Mouse (Mus musculus) right cerebral cortex, postnatal 36 days (tissue): ENCODE measurements around the gene Fam166b.
A peak's percentile ranks its signal among the peaks of the same experiment; 100 is the strongest.

Experiments used
- DNase-seq, 2 experiments: peaks; one replicate each; pipeline ENCODE4 v3.0.0; 2022; ENCODE audit warnings: low spot score in 2 of 2, mixed read lengths in 1 of 2

The Fam166b gene

DNA sequence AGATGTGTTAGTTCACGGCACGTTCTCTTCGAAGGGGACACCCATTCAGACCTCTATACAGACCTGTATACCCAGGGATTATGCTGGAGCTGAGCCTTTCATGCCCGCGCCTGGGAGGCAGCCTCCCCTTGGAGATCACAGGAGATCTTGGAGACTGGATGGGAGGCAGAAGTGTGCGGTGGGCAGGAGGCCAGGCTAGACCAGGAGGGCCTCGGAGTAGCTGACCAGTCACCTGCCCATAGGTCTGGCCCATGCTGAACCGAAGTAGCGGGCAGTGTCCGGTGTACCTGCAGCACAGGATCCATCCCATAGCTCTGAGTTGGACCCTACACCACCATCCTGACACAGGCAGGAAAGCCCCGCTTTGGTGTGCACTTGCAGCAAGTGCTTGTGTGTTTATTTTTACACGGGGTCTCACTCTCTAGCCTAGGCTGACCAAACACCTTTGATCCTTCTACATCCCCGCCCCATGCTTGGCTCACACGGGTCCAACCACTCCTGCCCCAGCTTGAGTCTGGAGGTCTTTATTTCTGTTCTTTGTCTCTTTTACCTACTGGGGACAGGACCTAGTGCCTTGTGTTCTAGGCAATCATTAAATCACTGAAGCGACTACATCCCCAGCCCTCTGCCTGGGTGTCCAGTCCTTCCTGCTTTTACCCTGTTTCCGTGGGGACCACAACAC, 613 bp downstream of the Fam166b start:
- no peak for DNase-seq

- DNase-seq = no peak
Observed at GRCm38 (mm10) chr4:43427501-43428179, 1.3 kb downstream of the Fam166b start.

DNA sequence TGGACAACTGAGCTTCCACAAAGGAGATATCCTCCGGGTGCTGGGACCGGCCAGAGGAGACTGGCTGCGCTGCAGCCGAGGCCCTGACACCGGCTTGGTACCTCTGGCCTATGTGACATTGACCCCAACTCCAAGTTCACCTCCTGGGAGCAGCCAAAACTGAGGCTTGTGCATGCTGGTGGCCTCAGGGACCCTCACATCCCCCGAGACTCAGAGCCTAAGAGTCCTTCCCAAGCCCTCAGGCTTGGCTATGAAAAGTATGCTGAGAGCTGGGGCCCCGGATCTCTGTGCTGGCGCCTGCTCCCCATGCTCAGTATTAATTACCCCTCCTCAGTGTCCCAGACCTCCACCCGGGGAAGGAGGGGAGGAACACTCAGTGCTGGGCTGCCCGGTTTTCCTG, 2.4 kb downstream of the Fam166b start:
- DNase-seq = no peak

DNA sequence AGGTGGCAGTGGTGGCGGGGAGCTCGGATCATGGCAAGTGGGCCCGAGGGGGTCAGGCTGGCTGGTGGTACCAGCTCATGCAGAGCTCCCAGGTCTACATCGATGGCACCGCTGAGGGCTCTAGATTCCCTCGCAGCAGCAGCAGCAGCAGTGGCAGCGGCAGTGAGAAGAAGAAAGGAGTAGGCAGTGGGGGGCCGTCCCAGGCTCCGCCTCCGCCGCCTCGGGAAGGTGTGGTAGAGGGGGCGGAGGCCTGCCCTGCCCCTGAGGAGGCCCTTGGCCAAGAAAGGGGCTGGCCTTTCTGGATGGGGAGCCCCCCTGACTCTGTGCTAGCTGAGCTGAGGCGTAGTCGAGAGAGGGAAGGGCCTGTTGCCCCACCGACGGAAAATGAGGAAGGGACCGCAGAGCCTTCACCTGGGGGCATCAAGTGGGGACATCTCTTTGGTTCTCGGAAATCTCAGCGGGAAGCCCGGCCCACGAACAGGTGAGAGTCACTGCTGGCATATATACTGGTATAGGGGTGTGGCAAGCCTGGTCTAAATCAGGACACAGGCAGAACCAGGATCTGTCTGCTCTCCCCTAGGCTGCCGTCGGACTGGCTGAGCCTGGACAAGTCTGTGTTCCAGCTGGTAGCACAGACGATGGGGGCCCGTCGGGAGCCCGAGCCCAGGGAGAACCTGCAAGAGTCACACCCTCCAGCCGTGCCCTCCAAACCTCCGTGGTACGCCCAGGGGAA, 3.1 kb downstream of the Fam166b start:
- no peak for DNase-seq

GRCm38 (mm10) chr4:43425197-43425596, 3.7 kb downstream of the Fam166b start:
- no peak for DNase-seq

- no peak for DNase-seq
Observed at GRCm38 (mm10) chr4:43424072-43424471, 4.9 kb downstream of the Fam166b start.

DNA sequence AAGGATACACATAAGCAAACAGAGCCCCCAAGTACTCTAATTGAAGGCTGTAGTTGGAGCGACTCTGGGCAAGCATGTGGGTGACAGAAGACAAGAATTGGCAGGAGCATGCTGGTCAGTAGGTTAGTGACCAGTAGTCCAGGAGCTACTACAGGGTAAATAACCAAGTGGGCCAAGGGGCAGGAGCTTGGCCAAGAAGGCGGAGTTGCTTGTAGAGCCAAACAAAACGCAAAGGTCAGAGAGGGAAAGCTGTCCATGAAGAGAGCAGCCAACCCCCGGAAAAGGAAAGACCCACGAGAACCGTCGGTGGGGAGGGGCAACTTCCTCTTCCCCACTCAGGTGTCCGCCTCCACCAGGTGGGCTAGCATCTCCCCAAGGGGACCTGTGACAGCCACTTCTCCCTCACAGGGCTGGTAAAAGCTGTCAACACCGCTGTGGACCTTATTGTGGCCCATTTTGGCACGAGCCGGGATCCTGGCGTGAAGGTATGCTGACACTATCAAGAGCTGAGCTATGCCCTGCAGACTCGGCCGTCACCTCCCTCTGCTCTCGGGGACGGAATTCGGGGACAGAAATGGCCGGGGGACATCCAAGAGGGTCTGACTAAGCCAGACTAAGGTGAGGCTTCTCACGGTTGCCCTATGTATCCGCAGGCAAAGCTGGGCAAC, 5.5 kb downstream of the Fam166b start:
- no peak for DNase-seq

DNA sequence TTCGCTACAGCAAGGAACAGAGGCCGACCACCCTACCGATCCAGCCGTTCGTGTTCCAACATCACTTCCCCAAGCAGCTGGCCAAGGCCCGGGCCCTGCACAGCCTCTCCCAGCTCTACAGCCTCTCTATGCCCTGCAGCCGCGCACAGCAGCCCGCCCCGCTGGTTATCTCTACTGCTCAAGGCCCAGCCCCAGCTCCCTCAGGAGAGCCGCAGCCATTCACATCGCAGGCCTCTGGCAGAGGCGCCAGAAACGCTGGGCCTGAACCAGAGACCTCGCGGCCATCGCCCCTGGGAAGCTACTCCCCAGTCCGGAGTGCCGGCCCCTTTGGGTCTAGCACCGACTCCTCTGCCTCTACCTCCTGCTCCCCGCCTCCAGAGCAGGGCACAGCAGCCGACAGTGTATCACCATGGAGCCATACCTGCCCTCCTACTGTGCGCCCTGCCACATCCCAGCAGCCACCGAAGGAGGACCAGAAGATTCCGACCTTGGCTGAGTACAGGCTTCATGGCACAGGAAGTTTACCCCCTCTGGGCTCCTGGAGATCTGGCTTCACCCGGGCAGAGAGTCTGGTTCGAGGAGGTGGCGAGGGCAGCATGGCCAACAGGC, 7.2 kb downstream of the Fam166b start:
- DNase-seq = no peak

- peak in 1 of 2 experiments; percentile 62 for DNase-seq
Observed at GRCm38 (mm10) chr4:43420305-43420704, 8.6 kb downstream of the Fam166b start.

- no peak for DNase-seq
Observed at GRCm38 (mm10) chr4:43419801-43420281, 9.1 kb downstream of the Fam166b start.

DNA sequence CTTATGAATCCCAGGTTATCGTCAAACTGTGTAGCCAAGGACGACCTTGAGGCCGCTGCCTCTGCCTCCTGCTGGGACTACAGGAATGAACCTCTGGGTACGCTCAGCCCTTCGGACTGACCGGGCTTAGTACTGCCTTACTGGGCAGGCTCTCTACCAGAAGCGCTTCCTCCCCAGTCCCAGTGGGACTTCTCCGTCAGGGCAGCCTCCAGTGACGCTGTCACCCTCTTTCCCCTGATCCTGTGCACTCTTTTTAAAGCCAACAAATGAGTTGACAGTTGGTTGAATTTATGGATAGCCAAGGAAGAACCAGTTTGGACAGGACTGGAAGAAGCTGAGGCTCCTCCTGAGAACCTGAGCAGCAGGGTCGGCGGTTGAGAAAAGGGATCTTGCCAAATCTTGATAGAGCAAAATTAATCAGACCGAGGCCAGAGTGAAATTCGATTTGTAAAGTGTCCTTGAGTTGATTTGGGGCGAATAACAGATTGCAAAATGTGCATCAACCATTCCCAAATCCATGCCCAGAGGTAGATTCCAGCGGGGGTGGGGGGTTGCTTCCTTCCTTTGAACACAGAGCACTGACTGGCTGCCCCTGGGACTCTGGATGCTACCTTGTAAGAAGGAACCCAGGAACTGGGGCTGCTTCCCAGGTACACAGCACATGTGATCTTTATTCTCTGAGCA, 9.8 kb downstream of the Fam166b start:
- no peak for DNase-seq

DNA sequence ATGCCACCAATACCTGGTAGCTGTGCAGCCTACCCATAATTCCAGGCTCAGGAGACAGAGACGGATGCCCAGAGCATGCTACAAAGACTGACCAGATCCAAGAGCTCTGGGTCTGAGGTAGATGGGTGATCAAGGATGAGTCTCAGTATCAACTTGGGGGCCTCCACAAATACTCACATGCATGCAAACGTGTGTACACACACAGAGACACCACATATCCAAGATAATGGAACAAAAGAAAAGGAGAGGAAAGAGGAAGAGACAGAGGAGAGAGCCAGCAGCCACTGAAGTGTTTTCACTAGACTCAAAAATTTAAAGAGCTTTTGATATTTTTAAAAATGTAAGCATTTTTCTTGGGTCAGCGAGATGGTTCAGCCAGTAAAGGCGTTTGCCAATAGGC, 10.5 kb downstream of the Fam166b start:
- DNase-seq = no peak

DNA sequence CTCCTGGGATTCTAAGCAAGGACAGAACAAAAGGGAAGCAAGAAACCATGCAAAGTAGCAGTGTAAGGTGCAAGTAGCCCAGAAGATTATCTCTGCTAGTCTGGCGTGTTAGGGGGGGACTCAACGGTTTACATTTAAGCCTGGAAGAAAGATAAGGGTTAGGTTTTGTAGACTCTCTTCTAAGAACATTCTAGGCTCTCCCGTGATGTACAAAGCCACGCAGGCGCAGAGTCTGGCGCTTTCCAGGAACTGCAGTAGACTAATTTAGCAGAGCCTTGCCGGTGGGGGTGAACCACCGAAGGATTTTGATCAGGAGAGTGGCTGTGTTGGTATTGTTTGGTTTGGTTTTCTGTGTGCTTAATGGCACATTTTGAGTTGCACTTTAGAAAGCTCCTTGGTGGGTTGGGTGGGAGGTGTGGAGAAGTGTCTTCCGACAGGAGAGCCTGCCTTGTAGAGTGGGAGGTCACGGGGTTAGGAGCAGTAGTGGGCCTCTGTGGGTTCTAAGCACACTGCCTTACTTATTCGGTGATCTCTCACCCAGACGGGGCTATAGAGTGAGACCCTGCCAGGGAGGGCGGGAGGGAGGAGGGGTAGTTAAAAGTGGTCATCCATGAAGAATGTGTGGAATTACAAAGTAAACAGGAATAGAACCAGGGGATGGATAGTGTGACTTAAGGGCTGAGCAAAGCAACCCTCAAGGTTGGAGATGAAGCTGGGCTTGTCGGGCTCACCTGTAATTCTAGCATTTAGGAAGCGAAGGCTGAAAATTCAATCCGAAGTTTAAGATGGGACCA, 11.5 kb downstream of the Fam166b start:
- DNase-seq = no peak

DNA sequence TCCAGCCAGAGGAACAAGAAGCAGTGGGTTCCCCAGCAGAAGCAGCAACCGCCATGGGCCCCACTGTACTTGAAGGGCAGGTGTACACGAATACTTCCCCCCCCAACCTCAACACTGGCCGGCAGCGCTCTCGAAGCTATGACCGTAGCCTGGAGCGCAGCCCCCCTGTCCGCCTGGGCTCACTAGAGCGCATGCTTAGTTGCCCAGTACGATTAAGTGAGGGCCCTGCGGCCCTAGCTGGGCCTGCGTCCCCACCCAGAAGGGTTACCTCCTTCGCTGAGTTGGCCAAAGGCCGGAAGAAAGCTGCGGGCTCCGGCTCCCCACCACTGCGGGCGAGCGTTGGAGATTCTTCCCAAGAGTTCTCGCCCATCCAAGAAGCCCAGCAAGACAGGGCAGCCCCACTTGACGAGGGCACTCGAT, 12.9 kb downstream of the Fam166b start:
- no peak for DNase-seq

DNA sequence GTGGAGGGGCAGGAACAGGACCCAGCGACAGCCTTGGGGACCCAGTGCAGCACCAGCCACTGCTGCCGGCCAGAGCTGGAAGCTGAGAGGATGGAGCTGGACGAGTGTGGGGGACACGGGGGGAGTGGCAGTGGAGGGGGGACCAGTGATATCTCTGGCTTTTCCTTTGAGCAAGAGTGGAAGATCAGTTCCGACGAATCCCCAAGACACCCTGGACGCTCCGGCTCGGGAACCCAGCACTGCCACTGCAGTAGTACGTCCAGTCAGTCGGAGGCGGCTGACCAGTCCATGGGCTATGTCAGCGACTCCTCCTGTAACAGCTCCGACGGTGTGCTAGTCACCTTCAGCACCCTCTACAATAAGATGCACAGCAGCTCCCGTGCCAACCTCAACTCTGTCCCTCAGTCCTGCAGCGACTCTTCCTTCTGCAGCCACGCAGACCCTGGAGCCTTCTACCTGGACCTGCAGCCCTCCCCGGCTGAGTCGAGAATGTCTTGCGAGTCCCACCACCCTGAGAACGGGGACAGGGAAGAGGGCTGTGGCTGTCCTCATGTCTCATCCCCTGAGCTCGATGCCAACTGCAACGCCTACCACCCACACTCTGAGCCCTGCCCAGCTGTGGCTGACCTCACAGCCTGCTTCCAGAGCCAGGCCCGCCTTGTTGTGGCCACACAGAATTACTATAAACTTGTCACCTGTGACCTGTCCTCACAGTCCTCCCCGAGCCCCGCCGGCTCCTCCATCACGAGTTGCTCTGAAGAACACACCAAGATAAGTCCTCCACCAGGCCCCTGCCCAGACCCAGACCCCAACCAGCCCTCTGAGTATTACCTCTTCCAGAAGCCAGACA, 13.5 kb downstream of the Fam166b start:
- no peak for DNase-seq

GRCm38 (mm10) chr4:43414761-43415160, 14.2 kb downstream of the Fam166b start:
- no peak for DNase-seq

GRCm38 (mm10) chr4:43407071-43407920, 21.6 kb downstream of the Fam166b start:
- DNase-seq = no peak
